Mouse (Mus musculus): Measurements from ENCODE around the gene Fbxo36. TPM values are rescaled to one million over a fixed set of nuclear protein-coding genes. Genes with fewer than 3 reads are reported as not detected.

The Fbxo36 gene
- total RNA-seq, 2 experiments from 2014 or later, result 1.9 to 2.5 TPM

DNA sequence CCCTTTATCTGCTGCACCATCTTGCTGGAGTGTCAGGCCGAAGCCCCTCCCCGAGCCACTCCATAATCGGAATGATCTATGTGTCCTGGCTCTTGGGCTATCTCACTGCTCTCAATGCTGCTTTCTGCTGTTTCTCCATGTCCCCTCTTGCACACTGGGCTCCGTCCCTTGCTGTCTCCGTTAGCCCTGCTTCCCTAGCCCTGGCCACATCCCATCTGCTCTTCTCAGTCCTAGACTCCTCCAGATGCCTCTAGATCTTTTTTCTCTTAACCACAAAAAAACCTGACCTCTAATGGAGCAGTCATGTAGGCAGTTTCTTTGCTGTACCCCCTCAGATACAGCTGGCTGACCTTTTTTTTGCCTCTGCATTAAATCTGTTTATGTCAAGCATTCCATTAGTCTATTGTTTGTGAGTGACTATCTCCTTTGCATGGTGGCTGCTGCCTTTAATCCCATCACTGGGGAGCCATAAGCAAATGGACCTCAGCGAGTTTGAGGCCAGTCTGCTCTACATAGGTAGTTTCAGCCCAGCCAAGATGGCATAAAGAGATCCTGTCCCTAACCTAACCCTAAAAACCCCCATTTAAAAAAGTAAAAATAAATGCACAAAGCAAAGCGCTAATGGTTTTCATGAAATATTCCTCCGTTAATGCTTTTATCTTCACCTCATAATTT, 49.8 kb downstream of the Fbxo36 start:
- no peak for DNase-seq (ENCODE audit: low spot score in 2 of 2)

DNA sequence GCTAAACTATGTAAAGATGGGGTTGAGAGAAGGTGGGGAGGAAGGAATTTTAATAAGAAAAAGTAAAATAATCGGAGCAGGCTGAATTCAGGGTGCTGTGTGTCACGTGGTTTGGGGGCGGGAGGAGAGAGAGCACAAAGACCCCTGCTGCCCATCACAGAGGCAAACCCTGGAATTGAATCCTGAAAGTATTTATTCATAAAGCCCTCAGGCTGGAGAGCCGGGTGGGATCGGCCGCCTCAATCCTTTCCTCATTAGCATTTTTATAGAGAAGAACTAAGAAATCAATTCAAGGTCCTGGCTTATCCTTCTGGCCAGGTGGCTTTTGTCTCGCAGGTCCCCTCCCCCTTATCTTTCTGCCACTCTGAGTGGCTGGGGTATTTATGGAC, 50.4 kb downstream of the Fbxo36 start:
- no peak for DNase-seq (ENCODE audit: low spot score in 2 of 2)

DNA sequence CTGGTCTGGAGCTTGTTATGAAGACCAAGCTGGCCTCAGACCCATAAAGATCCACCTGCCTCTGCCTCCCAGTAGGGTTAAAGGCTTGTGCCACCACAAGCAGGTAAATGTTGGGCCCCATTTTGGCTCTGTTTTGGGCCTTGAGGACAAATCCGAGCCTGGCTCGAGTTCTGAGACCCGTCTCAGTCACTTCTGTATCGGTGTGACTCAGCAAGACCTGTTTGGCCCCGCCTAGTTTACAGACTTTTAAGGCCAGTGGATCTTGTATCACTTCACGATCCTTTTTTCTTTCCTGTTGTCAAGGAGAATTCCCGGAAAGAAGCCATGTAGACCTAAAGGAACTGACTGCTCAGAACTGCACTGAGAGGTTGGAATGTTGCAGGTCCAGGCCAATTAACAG, 50.9 kb downstream of the Fbxo36 start:
- DNase-seq (ENCODE audit: low spot score in 2 of 2), result no peak

DNA sequence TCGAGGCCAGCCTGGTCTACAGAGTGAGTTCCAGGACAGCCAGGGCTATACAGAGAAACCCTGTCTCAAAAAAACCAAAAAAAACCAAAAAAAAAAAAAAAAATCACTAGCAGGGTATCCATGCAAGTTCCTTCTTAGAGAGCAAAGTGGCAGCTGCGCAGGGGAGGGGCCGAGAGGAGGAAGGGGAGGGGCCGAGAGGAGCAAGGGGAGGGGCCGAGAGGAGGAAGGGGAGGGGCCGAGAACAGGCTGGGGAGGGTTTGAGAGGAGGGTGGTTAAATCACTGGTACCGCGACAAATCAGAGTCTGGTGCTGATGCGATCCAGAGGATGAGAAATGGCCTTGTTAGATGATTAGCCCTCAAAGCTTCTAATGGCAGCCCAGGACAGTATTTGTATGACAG, 52.1 kb downstream of the Fbxo36 start:
- no peak for DNase-seq (ENCODE audit: low spot score in 2 of 2)

DNA sequence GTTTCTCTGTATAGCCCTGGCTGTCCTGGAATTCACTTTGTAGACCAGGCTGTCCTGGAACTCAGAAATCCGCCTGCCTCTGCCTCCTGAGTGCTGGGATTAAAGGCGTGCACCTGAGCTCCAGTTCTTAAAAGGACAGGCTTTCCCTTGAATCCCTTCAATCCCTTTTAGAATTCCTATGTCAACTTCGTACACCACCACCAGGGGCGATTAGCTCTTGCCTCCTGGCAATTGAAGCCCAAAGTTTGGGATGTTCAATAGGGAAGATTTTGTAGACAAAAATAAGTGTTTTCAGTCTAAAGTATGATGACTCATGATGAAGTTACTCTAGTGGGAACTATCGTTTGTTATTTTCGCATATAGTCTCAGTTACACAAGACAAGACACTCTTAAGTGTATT, 57.7 kb downstream of the Fbxo36 start:
- no peak for DNase-seq (ENCODE audit: low spot score in 2 of 2)

DNA sequence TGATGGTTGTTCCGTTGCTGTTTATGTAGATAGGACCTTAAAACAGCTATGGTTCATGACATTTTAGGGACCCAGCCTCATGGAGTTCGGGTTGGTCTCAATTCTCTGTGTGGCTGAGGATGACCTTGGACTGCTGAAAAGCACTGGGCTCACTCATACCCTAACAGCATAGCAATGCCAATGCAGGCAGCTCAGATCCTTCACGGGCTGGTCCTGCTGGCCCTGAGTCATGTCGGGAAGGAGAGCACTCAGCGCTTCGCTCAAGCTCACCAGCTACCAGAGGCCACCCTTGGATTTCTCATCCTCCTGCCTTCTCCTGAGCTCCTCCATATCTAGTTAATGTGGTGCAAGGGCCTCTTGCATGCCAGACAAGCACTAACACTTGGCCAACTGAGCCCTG, 59.5 kb downstream of the Fbxo36 start:
- no peak for DNase-seq (ENCODE audit: low spot score in 2 of 2)

DNA sequence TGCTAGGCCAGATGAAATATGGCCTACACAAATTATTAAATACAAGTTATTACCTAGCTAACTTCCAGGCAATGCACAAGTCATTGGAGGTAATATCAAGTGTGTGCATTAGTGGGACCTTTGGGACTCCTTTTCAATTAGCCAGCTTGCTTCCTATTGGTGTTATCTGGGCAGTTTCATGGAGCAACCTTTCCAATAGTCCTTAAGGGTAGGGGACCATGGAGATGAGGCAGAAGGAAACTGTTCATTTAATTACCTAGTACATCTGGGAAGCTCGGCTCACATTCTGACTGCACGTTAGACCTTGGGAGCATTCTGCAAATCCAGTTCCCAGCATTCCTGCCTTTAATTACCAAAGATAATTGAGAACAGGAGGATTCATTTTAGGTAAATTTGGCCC, 64.8 kb downstream of the Fbxo36 start:
- DNase-seq (ENCODE audit: low spot score in 2 of 2), result no peak

DNA sequence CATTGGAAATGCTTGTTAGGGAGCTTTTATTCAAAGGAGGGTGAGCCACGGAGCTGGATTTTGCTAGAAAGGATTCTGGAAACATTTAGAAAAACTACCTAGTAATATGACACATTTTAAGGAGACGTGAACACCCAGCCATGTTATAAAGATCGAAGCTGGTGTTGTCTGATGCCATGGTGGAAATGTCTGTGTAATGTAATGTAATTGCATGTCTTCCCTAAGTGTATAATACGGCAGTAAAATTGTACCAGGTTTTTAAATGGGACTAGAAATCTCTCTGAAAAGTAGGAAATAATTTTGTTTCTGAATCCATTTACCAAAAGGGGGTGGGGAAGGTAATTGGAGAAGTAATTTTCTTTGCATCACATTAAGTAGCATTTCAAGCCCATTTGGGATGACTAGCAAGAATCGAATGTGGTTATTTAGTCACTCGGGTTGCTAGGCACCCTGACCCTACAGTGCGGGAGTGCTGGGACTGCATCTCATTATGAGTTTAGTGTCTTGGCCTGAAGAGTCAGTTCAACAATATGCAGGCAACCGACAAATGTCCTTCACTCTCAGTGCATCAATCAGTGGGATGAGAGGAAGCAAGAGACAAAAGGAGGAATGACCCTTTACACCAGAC, 70.7 kb downstream of the Fbxo36 start:
- no peak for DNase-seq (ENCODE audit: low spot score in 2 of 2)

DNA sequence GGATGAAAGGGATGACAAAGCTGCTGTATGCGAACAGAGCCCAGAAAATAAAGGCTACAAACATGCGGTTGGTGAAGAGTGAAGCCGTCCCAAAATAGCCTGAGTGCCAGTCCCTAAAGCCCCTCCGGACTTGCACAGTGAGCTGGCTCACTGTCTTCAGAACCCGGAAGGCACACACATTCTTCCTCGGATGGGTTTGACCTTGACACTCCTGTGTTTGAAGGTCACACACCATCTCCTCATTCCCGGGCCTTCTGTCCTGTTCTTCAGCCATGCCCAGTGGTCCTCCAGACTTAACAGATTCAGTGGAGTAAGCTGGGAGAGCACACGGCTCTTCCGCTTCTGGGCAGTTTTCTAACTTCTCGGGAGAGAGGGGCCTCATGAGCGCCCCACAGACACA, 72.9 kb downstream of the Fbxo36 start:
- no peak for DNase-seq (ENCODE audit: low spot score in 2 of 2)

DNA sequence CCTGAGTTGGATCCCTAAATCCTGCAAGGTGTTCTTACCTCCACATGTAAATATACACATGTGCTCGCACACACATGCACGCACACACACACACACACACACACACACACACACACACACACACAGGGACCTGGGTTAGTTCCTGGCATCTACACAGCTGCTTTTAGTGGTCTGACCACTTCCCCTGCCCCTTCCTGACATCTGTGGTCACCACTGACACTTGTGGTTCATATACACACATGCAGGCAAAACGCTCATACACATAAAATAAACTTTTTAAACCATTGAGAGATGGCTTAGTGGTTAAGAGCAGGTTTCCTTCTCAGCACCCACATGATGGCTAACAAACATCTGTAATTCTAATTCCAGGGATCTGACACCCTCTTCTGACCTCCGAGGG, 75.4 kb downstream of the Fbxo36 start:
- no peak for DNase-seq (ENCODE audit: low spot score in 2 of 2)

DNA sequence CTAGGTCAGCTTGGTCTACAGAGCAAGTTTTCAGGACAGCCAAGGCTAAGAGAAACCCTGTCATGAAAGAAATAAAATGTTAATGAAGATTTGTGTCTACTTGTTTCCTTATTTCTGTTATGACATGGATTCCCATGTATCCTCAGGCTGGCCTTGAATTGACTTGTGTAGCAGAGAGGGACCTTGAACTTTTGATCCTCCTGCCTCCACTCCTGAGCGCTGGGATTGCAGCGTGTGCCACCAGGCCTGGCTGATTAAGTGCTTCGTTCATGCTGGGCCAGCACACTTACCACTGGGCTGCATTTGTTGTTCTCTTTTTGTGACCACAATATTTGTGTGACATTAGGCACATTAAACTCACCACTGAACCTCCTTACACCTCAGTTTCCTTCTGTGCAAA, 79.2 kb downstream of the Fbxo36 start:
- DNase-seq (ENCODE audit: low spot score in 2 of 2), result no peak

DNA sequence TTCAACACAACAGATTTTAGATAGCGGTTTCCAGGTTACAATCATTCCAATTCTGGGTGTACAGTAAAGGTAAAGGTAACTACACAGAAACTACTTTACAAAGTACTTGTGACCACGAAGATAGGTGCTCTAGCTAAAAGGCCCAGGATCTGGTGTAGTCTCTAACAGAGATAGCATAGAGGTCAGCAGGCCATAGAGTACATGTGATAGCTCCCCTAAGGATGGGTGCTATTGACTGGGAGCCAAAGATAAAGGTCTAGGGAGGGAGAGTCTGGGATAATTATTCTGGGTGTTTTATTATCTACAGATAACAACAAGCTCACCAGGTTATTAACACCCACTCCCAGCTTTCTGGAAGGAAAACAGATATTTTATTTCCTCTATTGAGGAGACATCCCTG, 83.8 kb downstream of the Fbxo36 start:
- no peak for DNase-seq (ENCODE audit: low spot score in 2 of 2)

DNA sequence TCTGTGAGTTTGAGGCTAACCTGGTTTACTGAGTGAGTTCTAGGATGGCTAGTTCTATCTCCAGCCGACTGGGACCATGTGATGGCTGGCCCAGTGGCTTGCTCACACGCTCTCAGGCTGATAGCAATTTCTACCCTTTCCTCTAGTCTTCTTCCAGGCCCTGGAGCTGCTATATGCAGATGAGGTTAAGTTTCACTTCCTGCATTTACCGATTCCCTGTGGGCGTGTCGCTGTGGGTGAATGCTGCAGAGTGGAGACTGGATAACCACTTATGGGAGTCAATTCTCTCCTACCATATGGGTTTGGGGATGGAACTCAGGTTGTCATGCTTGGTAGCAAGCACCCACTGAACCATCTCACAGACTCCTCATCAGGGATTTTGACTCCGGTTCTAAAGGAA, 84.5 kb downstream of the Fbxo36 start:
- DNase-seq (ENCODE audit: low spot score in 2 of 2), result no peak

DNA sequence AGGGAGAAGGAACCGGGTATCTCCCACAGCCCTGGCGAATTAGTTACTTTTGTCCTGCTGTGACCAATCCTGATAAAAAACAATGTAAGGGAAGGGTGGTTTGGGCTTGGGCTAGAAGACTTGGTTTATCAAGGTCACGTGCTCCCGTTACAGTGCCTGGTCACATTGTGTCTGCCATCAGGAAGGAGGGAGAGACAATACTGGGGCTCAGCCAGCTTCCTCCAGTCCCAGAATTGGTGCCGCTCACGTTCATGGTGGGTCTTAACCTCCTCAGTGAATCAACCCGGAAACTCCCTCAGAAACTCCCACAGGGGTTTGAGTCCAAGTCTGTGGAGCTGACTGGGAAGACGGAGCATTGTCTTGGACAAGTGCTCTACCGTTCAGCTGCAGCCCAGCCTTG, 86.0 kb downstream of the Fbxo36 start:
- DNase-seq (ENCODE audit: low spot score in 2 of 2), result no peak

DNA sequence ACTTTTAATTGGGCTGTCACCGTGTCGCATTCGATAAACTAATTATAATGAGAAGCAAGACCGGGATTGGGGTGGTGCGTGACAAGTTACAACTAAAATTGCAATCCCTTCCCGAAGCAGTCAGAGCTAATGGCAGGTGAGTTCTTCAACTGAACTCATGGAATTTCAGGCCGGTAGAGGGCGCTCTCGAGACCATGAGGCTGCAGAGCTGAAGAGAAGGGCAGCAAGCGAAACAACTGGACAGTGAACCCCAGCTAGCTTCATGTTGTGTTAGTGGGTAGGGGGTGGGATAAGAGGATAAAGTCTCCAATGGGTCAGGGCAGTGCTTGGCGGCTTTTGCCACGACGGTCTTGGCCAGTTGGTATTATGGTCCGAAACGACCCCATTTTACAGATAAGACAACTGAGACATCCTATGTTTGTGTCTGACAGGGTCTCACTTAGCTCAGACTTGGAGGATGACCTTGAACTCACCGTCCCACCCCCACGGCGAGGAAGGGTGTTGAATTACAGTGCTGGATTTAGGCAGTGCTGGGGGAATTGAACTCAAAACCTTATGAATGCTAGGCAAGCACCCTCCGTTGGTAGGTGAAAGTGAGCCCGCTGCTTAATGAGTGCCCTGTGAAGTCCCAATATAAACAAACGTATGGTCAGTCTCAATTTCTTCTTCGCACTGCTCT, 94.0 kb downstream of the Fbxo36 start:
- peak; percentile 80 to 83 for DNase-seq (ENCODE audit: low spot score in 2 of 2)

DNA sequence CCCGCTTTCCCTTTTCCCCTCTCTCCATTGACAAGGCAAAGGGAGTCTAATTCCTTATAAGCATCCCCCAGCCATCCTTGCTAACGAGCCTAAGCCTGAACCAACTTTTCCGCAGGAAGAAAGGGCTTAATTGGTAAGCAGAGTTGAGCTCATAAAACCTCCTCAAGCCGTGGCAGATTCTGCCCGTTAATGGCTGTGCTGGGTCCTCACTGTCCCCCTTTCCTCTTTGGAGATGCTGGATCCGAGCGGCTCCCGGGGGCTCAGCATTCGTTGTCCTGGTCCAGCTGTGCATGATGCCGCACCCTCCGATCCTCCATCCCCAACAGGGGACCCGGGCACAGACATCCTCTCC, 94.5 kb downstream of the Fbxo36 start:
- no peak for DNase-seq (ENCODE audit: low spot score in 2 of 2)

DNA sequence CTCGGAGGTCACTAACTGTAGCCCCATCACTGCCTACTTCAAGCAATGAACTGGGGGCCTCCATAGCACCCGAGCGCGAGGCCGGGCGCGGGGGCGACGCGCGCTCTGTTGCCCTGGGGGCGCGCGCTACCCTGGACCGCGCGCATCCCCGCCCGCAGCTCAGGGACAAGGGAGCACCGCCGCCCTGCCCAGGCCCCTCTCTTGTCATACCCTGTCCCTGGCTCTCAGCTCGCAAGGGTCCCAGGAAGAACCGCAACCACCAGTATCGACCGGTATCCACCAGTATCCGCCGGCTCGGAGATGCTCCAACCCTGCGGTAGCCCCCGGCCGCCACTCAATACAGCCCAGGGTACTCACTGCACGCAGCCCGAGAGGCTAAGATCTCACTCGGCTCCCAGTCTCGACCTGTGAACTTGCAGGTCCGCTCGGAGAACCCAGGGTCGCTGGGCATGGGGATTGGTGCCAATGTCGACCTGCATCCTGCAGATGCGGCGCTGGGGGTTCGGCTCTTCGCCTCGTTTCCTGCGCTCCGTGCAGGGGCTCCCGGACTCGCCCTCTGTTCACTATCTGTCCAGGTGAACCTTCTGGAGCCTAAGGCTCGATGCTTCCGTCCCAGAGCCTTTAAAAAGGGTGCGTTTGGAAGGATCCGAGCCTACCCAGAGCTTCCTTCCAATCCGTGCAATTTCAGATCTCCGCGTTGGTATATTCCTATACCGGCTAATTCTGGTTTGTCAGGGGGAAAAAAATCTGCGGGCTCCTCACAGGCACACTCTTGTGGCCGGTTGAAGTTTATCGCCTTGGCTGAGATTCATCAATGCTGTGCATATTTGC, 95.1 kb downstream of the Fbxo36 start, which contains the start of gene Slc16a14:
TSS of gene Slc16a14 (minus strand) at position 632 of the 831 bp plus-strand sequence.
- DNase-seq (ENCODE audit: low spot score in 2 of 2), result peak; percentile 70 to 77

DNA sequence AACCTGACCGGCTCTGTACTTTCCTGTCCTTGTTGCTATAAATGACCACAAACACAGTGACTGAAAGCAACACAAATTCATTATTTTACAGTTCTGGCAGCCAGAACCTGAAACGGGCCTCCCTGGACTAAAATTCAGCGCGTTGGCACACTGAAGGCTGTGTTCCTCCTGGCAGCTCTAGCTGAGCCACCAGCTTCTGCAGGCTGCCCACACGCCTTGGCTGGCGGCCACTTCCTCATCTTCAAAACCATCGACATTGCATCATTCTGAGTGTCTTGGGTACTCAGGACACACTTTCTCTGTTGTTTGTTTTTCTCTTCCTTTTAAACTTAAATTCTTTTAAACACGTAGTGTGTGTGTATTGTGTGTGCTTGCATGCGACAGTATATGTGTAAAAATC, 96.0 kb downstream of the Fbxo36 start:
- DNase-seq (ENCODE audit: low spot score in 2 of 2), result peak; percentile 71 to 87

DNA sequence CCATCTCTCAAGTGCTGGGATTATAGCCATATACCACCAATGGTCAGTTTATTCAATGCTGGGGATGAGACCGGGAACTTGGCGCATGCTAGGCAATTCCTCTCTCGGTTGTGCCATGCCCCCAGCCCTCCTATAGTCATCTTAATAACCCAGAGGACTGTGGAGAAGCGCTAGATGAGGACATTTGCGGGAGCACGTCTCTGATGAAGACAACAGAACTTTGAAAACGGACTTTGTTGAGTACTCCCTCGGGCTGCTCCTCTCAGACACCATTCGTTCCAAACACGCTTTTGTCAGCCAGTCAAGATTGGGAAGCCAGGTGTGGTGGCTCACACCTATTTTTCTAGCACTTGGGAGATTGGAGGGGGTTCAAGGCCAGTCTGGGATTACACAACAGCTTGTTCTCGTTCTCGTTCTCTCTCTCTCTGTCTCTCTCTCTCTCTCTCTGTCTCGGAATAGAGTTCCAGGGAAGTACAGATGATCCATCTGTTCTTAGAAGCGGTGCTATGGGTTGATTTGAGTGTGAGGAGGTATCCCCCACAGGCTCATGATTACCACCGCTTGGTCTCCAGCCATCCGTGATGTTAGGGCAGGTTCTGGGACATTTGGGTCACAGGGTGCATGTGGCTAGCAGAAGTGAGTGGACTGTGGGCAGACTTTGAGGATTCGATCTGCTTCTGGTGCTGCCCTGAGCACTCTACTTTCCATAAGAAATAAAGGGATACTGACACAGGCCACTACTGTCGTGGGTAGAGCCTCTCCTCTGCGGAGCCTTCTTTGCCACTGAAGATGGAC, 97.3 kb downstream of the Fbxo36 start:
- no peak for DNase-seq (ENCODE audit: low spot score in 2 of 2)

DNA sequence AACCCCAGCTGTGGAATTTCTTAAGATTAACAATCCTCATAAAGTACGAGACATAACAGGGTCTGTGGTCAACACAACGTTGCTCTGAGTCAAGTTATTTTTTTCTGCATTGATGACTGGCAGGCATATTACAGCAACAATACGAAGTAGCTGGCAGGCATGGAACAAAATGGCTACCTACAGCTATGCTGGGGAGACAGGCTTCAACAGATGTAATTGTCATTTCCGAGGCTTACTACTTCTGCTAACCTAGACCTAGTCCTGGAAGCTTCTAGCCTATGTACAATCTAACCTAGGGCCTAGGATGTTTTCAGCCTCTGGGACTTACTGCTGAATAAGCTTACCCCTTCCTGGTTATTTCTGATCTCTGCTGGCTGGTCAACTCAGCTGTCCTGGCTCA, 99.8 kb downstream of the Fbxo36 start:
- no peak for DNase-seq (ENCODE audit: low spot score in 2 of 2)

DNA sequence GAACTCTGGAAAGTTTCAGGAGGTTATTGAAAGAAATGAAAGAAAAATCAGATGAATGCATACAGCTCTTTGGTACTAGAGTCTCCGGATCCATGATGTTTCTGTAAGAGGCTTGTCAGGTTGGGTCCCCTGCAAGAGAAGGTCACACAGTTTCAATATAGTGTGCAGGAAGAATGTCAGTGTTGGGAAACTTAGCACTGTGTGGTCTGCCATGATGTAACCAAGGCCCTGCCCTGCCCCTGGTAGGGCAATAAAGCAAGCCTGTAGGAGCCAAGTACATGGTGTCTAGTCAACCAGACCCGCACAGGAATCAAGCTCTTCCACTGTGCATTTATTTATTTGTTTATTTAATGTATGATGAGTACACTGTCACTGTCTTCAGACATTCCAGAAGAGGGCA, 100.7 kb downstream of the Fbxo36 start:
- DNase-seq (ENCODE audit: low spot score in 2 of 2), result no peak

All from layer of hippocampus, postnatal 14 days (tissue).